Mouse (Mus musculus) olfactory bulb, adult 2 months (tissue): ENCODE data around the gene Zcchc9. TPM values are rescaled to one million over a fixed set of nuclear protein-coding genes. Genes with fewer than 3 reads are reported as not detected.
"Not testable (repeated sequence)": the region's sequence is repeated elsewhere in the genome, so short reads cannot be mapped to it uniquely, and the experiment has no call there.

Experiments
- H3K27ac ChIP-seq: fragments of 200-500 bp; 2 replicates; pipeline ENCODE4 v1.5.1; 2012; ENCODE audit warnings: low read depth, low read length; ENCODE audit not compliant: insufficient read depth
- H3K4me1 ChIP-seq: fragments of 200-500 bp; 2 replicates; pipeline ENCODE4 v1.6.1; 2012; ENCODE audit warnings: low read length; ENCODE audit not compliant: control insufficient read depth, insufficient read depth
- H3K4me3 ChIP-seq: fragments of 200-500 bp; 2 replicates; pipeline ENCODE4 v1.5.1; 2012; ENCODE audit warnings: mild to moderate bottlenecking, low read depth, low read length, moderate library complexity; ENCODE audit not compliant: insufficient read depth
- CTCF ChIP-seq: fragments of 200-500 bp; IDR thresholded peaks from 2 replicates; pipeline ENCODE4 v1.5.1; 2012; ENCODE audit warnings: low read depth, mild to moderate bottlenecking, low read length, moderate library complexity; ENCODE audit not compliant: insufficient read depth
- POLR2A ChIP-seq: fragments of 200-500 bp; IDR thresholded peaks from 2 replicates; pipeline ENCODE4 v1.6.1; 2012; ENCODE audit warnings: mild to moderate bottlenecking, low read depth, low read length, moderate library complexity; ENCODE audit not compliant: insufficient read depth
- WGBS: fragments of 180-500 bp; shearing (Covaris S2); methylation state at CpG from one replicate; pipeline ENCODE4 v1.1.7; 2018; 5-methylcytosine and 5-hydroxymethylcytosine counted together
- polyA plus RNA-seq: library from polyadenylated mRNA; stranded (reverse); fragments of >200 nt; gene quantifications from 2 replicates; pipeline ENCODE4 v1.2.4, GENCODE M21; 2012; ENCODE audit warnings: low replicate concordance; ENCODE audit not compliant: missing spikeins, insufficient read depth, insufficient read length

The Zcchc9 gene
- polyA plus RNA-seq, 1 experiment, result not detected

DNA sequence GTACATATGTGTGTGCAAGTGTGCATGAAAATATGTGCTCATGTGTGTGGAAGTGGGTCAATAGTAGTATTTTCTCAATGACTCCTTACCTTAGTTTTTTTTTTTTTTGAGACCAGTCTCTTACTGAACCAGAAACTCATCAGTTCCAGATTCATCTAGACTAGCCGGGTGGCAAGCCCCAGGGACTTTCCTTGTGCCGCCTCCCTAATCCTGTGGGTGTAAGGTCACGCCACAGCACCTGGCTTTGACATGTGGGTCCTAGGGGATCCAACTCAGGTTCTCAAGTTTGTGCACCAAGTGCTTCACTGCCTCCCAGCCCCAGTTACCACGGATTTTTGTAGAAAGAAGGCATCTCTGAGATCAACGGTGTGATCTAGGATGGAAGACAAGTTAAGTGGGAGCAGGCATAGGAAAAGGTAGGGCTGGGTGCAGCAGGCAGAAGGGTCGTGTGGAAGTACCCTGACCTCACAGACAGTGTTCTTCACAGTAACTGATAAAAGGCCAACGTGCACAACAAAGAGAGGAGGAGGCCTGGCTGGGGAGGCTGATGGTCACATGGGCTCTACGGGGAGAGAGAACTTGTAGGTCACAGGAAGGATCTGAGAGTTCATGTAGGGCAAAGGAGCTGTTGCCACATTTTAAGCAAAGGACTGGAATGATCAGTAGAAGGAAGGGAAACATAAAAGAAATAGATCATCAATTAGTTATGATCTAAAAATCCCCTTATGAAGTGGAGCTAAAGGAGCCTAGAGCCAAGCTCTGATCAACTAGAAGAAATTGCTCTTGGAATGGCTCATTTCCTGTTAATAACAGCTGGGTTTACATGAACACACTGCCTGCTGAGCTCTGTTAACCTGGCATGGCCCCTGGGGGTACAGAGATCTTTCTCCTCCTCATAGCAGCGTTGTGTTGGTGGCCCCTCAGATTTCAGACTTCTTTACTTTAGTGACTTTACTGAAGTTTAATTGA is 38.5 kb downstream of the Zcchc9 start:
- H3K27ac ChIP-seq, result no peak overlapping the region
- WGBS, result 83% methylated on average over 9 of the region's 9 CpGs
- H3K4me3 ChIP-seq, result no peak overlapping the region
- no peaks in the 10 kb centered on the region for H3K4me1 ChIP-seq
- TF ChIP-seq CTCF (no peak), POLR2A (no peak)

DNA sequence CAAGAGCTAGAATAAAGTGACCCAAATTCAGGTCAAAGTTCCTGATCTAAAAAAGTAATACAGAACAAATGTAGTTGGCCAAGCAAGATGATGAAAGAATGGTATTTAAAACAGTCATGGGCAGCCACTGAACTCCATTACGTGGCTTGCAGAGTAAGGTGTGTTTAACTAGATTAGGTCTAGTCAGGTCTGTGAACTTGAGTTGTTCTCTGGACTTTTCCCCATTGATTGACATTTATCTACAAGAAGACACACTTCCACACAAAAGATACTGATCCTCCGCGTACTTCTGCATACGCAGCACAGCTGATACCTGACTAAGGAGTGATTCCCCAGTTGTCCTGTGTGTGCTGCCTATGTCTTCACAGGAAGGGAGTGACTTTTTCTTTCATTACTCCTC is 41.9 kb downstream of the Zcchc9 start:
- WGBS, result 99% methylated on average over 4 of the region's 4 CpGs
- no peak overlapping the region for H3K4me3 ChIP-seq
- TF ChIP-seq CTCF (no peak), POLR2A (no peak)
- no peak overlapping the region for H3K27ac ChIP-seq
- H3K4me1 ChIP-seq, result no peaks in the 10 kb centered on the region

DNA sequence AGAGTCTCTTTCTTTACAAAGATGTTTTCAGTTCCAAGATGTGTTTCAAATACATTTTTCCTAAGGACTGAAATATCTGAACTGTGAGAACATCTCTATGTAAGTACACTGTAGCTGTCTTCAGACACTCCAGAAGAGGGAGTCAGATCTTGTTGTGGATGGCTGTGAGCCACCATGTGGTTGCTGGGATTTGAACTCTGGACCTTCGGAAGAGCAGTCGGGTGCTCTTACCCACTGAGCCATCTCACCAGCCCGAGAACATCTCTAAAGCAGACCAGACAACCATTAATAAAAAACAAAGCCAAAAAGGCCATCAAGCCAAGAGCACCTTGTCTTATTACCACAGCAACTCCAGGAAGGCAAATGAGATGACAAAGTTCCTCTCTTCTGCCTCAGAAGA is 43.9 kb downstream of the Zcchc9 start:
- H3K4me3 ChIP-seq, H3K4me1 ChIP-seq, H3K27ac ChIP-seq: not testable (repeated sequence)
- WGBS, result 94% methylated on average over 3 of the region's 3 CpGs

- Histone ChIP-seq H3K4me3 (no peak overlapping the region), H3K27ac (no peak overlapping the region), H3K4me1 (no peaks in the 10 kb centered on the region)
- WGBS, result 96% methylated on average over 6 of the region's 6 CpGs
- no peak for TF ChIP-seq POLR2A
Observed at GRCm38 (mm10) chr13:91761654-91762445, 45.7 kb downstream of the Zcchc9 start.

GRCm38 (mm10) chr13:91760302-91761050 is 47.0 kb downstream of the Zcchc9 start:
- TF ChIP-seq CTCF, result no peak
- H3K4me1 ChIP-seq, result no peaks in the 10 kb centered on the region
- H3K4me3 ChIP-seq, result no peak overlapping the region
- H3K27ac ChIP-seq, result no peak overlapping the region
- 88% methylated on average over 8 of the region's 8 CpGs for WGBS

DNA sequence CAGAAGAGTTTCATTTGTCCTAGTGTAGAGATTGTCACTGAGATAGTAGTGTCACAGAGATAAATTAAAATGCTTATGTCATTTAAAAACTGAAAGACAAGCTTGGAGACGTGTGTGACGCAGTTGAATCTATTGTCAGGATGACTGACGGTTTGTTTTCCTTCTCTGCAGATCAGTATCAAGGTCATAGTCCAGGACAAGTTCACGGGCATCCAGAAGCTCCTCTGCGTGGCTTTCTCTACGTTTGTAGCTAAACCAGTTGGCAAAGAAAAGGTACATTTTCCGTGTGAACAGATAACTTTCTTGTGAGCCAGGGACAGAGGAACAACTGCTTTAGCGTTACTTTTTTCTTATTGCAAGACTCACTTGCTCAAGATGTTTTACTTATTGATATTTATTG is 47.7 kb downstream of the Zcchc9 start:
- Histone ChIP-seq H3K27ac (no peak overlapping the region), H3K4me1 (no peaks in the 10 kb centered on the region), H3K4me3 (no peak overlapping the region)
- 79% methylated on average over 8 of the region's 8 CpGs for WGBS
- TF ChIP-seq POLR2A (no peak), CTCF (no peak)

- H3K4me1 ChIP-seq, result peaks cover 2% of the 10 kb centered on the region; the same call in 1 of the 2 replicates
- H3K27ac ChIP-seq, result no peak overlapping the region
- WGBS, result 69% methylated on average over 7 of the region's 7 CpGs
- TF ChIP-seq POLR2A (no peak), CTCF (no peak)
- H3K4me3 ChIP-seq, result no peak overlapping the region
Observed at GRCm38 (mm10) chr13:91758316-91759048, 49.0 kb downstream of the Zcchc9 start.

GRCm38 (mm10) chr13:91756230-91756629 is 51.3 kb downstream of the Zcchc9 start:
- TF ChIP-seq CTCF, result no peak
- no peak for TF ChIP-seq POLR2A
- WGBS, result 51% methylated on average over 4 of the region's 4 CpGs
- Histone ChIP-seq H3K27ac (no peak overlapping the region), H3K4me3 (no peak overlapping the region), H3K4me1 (peaks cover 2% of the 10 kb centered on the region; the same call in 1 of the 2 replicates)
